Mouse (Mus musculus): ENCODE measurements at regions not wholly inside any gene's neighbourhood (a gene's known extent, or its start where the extent isn't known, plus 50 kb on each side); places are given as distances from the start of the nearest gene placed in this dataset.
"Not testable (repeated sequence)": the region's sequence is repeated elsewhere in the genome, so short reads cannot be mapped to it uniquely, and the experiment has no call there.

- DNase-seq (ENCODE audit: low spot score): no peak
Measured at GRCm38 (mm10) chr13:99128979-99129378, 55.6 kb upstream of the Zfp366 start.

GRCm38 (mm10) chr13:99128284-99128691 is 56.3 kb upstream of the Zfp366 start:
- DNase-seq (ENCODE audit: low spot score): no peak

GRCm38 (mm10) chr13:99127716-99128115 is 56.9 kb upstream of the Zfp366 start:
- DNase-seq (ENCODE audit: low spot score): no peak

- not testable (repeated sequence) for DNase-seq (ENCODE audit: low spot score)
Measured at GRCm38 (mm10) chr13:99126971-99127370, 57.7 kb upstream of the Zfp366 start.

GRCm38 (mm10) chr13:99126538-99126937 is 58.1 kb upstream of the Zfp366 start:
- no peak for DNase-seq (ENCODE audit: low spot score)

GRCm38 (mm10) chr13:99125946-99126345 is 58.7 kb upstream of the Zfp366 start:
- DNase-seq (ENCODE audit: low spot score): no peak

GRCm38 (mm10) chr13:99124894-99125570 is 59.6 kb upstream of the Zfp366 start:
- DNase-seq (ENCODE audit: low spot score): no peak

GRCm38 (mm10) chr13:99124141-99124540 is 60.5 kb upstream of the Zfp366 start:
- DNase-seq (ENCODE audit: low spot score): no peak

GRCm38 (mm10) chr13:99123476-99124140 is 61.0 kb upstream of the Zfp366 start:
- DNase-seq (ENCODE audit: low spot score): no peak

GRCm38 (mm10) chr13:99122539-99122938 is 62.1 kb upstream of the Zfp366 start:
- DNase-seq (ENCODE audit: low spot score): not testable (repeated sequence)

GRCm38 (mm10) chr13:99121096-99121495 is 63.5 kb upstream of the Zfp366 start:
- no peak for DNase-seq (ENCODE audit: low spot score)

- DNase-seq (ENCODE audit: low spot score): no peak
Measured at GRCm38 (mm10) chr13:99119941-99120340, 64.7 kb upstream of the Zfp366 start.

GRCm38 (mm10) chr13:99118901-99119300 is 65.7 kb upstream of the Zfp366 start:
- DNase-seq (ENCODE audit: low spot score): no peak

GRCm38 (mm10) chr13:99115541-99115940 is 69.1 kb upstream of the Zfp366 start:
- DNase-seq (ENCODE audit: low spot score): no peak

GRCm38 (mm10) chr13:99114565-99114964 is 70.1 kb upstream of the Zfp366 start:
- no peak for DNase-seq (ENCODE audit: low spot score)

GRCm38 (mm10) chr13:99111736-99112386 is 72.8 kb upstream of the Zfp366 start:
- no peak for DNase-seq (ENCODE audit: low spot score)

- DNase-seq (ENCODE audit: low spot score): no peak
Measured at GRCm38 (mm10) chr13:99107983-99108382, 76.6 kb upstream of the Zfp366 start.

GRCm38 (mm10) chr13:99102089-99102681 is 82.4 kb upstream of the Zfp366 start:
- DNase-seq (ENCODE audit: low spot score): no peak

- DNase-seq (ENCODE audit: low spot score): no peak
Measured at GRCm38 (mm10) chr13:99100430-99101409, 83.9 kb upstream of the Zfp366 start.

- no peak for DNase-seq (ENCODE audit: low spot score)
Measured at GRCm38 (mm10) chr13:99099794-99100429, 84.7 kb upstream of the Zfp366 start.

GRCm38 (mm10) chr13:99099226-99099625 is 85.4 kb upstream of the Zfp366 start:
- no peak for DNase-seq (ENCODE audit: low spot score)
